Mouse (Mus musculus) heart, adult 8-10 months (tissue): ENCODE data around the gene Espl1. TPM values are rescaled to one million over a fixed set of nuclear protein-coding genes. Genes with fewer than 3 reads are reported as not detected.

ENCODE experiments used
- DNase-seq: peaks from one replicate; pipeline ENCODE4 v3.0.0; 2022; ENCODE audit warnings: low spot score
- total RNA-seq, 4 experiments: library from RNA; stranded (reverse); gene quantifications; 2 replicates each; pipeline ENCODE4 v1.2.4; 2022

The Espl1 gene
- total RNA-seq: 1 to 10 TPM in 1 of 4 experiments, under 1 TPM in 3; 0.38 to 1.1 (median 0.93) TPM

DNA sequence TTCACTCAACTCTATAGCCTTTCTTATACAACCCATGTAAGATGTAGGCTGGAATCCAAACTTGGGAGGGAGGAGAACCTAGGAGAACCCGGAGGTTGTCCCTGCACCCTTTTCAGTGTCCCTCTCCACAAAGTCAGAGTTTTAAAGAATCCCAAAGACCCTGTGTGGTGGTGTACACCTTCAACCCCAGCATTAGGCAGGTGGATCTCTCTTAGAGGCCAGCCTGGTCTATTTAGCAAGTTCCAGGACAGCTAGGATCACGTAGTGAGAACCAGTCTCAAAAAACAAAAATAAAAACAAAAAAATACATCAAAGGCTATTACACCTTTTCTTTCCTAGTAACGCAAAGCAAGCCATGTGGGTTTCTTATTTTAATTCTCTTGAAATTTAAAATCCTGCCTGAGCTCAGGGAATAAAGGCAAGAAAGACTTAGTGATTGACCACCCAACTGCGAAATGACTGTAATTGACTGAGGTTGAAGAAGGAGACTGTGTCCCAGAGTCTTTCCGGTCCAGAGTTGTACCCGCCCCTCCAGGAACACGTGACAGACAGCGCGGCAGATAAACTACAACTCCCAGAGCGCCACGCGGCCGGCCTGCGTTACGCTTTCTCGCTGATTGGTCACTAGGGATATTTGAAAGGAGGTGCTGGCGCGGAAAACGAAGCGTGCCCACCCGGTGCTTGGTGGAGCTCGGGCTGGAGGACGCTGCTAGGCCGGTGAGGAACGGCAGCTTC lies at the start of gene Espl1:
TSS of gene Espl1 (plus strand) at position 634 of the 735 bp plus-strand sequence.
- peak; percentile 96 for DNase-seq

DNA sequence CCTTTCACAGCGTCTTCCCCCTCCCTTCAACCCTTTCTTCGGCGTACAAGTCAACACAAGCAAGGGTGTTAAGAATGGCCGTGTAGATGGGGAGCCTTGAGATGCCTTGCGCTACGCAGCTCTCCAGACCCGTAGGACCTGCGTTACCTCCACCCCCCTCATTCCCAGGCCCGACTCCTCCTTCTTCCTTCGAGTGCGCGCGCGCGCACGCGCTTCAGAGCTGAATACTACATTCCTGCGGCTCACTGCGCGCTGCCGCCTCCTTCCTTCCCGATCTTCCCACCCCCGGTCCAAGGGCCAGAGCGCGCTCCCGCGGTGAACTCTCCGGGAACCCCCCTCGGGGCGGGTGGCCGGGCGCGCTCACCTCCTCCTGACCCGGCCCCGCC lies 49.2 kb upstream of the Espl1 start:
- DNase-seq: peak; percentile 95

DNA sequence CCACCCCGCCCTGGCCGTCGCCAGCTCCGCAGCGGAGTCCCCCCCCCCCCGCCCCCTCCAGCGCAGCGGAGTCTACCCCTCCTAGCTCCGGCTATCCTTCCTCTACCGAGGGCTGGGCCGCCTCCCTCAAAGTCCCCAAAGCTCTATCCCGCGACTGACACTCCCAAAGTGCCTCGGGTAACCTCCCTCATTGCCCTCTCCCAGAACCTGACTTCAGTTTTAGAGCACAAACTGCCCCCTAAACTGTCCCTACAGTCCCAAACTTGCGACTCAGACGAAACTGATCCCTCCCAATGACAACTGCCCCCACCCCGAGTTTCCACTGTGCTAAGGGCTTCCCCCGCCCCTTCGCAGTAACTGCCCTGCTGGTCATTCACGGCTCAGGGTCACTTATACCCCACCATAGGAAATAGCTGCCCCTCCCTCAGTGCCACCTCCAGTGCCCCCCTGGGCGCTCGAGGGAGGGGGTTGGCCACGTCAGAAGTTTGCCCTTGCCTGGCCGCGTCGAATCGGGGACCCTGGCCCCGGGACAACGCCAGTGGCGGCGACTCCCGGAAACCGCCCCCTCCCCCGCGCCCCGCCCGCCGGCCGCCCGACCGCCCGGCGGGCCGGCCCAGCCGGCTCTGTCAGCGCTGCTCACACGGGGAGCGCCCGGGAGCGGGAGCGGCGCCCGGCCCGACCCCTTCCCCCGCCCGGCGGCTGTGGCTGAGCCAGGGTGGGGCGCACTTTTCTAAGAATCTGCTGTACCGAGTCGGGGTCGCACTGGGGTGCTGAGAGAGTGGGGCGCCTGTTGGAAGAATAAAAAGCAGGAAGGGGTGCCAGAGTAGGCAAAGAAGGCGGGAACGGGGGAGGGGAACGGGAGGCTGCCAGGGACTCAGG lies 48.6 kb upstream of the Espl1 start:
- DNase-seq: peak; percentile 85

DNA sequence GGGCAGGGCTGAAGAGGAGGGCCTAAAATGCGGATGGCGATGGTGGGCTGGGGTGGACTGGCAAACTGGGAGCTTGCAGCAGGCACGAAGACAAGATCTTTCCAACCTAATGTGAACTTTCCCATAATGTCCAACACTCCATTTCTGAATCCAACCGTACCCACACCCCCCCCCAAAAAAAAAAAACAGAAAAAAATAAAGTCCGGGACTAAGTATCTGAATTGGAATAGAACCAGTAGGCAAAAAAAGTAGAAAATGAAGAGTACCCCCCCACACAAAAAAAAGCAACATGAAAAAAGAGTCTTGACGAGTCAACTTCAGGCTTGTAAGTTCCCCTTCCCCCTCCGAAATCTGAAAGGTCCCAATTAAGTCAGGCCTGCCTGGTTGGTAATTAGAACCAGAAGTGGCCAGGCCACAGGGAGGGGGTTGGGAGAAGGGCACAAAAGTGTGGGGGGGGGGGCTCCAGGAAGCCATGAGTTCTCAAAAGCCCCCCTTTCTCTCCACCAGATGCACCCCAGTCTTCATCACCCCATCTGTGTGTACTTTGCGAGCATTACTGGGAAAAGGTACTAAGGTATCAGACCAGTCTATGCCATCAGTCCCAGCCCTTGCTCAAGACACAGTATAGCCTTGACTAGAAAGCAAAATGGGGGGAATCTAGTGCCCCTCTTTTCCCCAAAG lies 47.8 kb upstream of the Espl1 start:
- no peak for DNase-seq

DNA sequence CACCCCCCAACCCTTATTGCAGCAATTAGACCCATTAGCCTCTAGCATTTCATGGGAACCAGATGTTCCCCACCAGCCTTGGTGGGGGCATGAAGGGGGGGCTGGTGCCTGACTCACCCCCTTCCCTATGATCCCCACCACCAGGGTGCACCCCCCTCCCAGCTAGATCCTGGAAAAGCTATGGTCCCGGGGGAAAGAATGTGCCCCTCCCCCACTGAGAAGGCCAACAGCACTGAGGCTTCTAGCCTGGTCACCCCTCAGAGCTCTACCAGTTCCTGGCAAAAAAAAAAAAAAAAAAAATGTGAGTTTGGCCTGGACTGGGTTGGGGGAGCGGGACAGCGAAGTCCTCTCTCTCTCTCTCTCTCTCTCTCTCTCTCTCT lies 47.3 kb upstream of the Espl1 start:
- DNase-seq: no peak

DNA sequence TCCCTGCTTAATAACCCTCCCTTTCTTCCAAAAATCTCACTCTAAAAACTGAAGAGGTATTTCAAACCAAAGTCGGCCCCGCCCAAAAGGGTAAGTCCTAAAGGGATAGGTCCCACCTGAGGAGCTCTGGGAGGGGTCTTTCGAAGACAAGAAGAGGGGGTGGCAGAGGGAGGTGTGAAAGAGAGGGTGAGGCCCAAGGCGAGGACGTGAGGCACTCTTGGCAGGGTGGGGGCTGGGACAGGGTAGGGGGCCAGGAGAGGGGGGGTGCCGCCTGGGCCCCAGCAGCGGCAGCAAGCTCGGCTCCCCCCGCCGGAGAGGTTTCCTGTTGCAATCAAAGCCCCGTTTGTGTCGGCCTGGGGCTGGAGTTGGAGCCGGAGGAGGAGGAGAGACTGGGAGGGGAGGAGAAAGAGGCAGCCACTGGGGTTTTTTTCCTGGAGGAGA lies 46.8 kb upstream of the Espl1 start:
- no peak for DNase-seq

DNA sequence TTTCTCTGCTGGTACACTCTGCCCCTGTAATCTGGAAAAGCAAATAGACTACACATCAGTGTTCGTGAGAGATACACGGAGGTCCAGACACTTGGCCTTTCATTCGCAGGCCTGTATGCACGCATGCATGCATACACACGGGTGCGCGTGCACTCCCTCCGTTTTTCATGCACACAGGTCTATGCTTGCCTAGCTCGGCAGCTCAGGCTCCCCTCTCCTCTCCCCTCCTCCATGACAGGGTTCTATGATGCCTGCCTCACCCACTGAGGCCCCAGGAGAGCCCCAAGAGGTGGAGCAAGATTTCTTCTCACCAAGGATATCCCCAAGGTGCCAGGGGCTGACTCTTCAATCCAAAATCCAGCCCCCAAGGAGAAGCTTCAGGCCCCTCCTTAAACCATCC lies 46.1 kb upstream of the Espl1 start:
- no peak for DNase-seq

DNA sequence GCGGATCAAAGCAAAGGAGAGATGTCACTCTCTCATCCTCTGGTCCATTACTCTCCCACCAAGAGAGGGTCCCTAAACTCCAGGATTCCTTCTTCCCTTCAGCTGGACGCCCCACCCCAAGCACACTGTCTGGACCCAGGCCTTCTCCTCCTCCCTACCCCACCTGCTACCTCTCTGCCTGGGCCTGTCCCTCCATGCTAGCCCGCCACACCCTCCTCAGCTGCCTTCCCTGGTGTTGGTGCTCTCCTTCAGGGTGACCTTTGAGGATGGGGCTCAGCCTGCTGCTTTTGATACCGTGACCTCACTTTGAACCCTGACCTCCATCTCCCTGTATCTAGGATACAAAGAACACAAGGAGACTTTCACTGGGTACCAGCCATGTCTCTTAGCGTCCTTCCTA lies 45.5 kb upstream of the Espl1 start:
- no peak for DNase-seq

DNA sequence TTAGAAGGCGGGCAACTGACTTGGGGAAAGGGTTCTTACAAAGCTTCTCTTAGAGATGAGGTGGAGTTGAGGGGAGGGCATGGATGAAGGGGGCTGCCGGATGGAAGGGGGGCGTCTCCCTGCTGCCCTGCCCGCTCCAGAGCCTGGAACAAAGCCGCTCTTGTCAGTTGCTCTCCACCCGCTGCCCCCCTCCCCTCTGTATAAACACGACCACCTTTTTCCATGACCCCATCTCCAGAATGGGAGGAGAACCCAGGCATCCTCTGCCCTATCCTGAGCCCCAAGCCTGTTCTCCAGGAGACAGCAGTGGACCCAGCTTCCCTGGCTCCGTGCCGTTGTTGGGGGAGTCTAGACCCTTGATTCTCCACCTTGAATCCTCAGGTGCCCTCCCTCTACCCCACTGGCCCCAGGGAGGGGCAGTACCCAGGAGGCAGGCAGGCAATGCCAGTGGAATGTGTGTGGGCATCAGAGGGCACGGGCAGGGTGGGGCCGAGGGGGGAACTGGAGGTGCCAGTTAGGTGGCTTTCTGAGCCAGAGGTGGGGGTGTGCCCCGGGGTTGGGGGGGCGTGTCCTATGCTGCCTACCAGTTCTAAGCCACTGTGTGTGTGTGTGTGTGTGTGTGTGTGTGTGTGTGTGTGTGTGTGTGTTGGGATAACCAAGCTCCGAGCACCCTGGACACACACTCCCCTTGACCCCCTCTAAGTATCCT lies 40.4 kb upstream of the Espl1 start:
- DNase-seq: no peak

DNA sequence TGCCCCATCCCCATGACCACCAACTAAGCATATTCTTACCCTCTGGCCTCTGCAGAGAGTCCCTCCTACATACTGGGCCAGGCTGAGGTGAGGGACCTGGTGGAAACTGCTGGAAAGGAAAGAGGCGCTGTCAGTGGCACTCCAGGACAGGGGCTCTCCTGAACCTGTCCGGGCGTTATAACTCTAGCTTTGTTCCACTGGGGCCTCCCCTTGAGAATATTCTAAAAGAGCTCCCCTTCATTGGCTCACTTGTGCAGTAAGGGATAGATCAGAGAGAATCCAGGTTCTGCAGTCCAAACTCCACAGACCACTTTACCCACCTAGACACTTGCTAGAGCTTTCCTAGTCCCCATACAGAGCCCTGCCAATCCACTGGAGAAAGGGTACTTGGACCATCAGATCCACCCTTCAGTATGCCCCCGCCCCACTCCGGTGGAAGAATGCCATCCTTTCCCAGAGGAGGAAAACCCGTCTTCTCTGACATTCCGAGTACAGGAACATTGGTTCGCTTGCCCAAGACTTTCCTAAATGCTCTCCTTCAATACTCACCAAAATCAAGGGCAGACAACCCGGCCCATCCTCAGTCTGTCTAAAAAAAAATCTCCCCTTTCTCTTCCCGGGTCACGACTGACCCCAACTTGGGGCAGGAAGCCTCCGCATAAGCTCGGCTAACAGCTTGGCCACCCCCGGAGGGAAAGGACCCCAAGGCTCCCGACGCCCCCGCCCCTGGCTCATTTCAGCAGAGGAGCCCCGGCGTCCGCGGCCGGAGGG lies 39.5 kb upstream of the Espl1 start:
- DNase-seq: no peak

DNA sequence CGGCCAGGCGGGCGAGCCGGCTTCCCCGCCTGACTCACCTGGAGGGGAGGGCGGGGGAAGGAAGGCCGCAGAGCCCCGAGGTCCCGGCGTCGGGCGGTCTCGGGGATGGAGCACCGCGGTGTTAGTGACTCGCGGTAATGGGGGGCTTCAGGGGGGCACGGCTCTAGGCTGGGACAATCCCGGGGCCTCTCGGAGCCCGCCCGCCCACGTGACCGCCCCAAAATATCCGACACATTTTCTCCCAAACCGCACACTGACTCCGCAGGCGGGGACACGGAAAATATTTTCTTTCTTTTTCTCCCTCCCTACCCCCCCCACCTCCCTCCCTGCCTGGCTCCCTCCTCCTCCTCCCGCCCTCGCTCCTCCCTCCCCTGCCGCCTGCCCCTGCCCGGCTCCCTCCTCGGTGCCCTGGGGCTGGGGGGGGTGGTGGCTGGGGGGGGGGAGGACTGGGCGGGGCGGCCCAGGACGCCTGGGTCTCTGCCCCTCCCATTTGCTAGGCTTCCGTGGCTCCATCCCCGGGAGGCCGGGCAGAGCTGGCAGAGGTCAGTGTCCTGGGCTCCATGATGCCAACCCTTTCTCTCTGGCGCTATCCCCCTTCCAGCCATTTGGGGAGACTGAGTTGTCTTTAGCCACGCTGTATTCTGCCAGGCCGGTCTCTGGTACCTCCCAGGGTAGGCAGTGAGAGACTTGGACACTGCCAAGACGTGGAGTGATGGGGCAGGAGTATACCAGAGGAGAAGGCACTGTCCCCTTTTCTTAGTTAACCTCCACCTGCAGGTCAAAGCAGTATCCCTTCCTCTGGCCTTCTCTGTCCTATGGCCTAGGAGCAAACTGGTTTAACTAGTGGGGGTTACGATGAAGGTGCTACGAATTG lies 38.6 kb upstream of the Espl1 start, which contains the start of gene Rarg:
TSS of gene Rarg (minus strand) at position 316 of the 874 bp plus-strand sequence.
- no peak for DNase-seq

DNA sequence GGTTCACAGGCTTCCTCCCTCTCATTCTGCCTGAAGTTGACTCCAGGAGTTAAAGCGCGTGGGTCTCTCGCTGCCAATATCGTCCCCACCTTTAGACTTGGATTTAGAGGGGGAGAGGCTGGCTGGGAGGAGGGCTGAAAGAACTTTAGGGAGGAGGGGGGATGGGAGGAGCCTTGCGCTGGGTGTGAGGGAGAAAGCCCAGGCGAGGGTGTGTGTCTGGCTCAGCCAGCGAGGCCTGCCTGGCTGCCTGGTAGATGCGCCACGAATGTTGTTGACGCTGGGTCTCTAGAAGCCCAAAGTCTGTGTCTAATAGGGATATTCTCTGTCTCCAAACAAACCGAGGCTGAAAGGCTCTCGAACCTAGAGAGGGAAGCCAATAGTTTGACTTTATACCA lies 38.0 kb upstream of the Espl1 start:
- no peak for DNase-seq

DNA sequence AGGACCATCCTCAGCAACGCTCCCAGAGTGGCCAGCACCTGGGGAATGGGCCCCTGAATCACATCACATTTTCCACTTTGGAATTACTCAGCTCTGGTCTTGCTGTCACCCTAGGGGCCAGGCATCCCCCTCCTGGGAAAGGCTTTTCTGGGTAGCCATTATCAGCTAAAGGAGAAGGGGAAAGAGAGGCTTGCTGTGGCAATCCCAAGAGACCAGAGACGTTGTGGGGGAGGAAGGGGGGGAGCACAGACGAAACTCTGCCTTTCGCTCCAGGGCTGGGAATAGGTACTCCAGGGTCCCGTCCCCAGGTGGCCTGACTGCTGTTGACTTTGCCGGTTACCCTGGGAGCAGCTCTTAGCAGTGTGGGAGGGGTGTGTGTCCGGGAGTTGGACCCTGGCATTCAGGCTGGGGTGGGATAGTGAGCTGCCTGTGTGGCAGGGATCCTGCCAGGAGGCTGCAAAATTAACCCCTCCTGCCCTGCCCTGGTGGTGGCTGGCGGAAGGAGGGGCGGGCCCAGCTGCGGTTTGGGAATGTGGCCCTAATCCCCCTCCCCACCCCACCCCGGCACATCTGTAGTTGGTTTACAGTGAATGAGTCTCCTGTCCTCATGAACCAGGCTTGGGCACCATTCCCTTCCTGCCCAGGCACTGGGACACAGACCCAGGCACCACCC lies 37.3 kb upstream of the Espl1 start:
- DNase-seq: no peak

DNA sequence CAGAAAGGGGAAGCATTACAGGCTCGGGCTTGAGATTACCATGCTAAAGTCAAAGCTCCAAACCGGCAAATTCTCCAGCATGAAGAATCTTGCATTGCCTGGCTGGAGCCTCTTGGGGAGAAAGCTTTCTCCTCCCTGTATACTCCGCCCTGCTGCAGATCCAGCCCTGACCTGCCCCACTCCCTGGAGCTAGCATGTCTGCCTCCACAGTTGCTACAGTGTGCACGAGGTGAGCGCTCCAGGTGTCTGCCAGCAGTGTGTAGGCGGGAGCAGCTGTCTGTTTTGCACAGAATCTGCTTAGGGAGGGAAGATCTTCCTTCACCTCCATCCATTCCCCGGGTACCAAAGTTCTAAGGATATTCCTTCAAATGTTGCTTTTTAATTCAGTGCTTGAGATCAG lies 33.5 kb upstream of the Espl1 start:
- no peak for DNase-seq

DNA sequence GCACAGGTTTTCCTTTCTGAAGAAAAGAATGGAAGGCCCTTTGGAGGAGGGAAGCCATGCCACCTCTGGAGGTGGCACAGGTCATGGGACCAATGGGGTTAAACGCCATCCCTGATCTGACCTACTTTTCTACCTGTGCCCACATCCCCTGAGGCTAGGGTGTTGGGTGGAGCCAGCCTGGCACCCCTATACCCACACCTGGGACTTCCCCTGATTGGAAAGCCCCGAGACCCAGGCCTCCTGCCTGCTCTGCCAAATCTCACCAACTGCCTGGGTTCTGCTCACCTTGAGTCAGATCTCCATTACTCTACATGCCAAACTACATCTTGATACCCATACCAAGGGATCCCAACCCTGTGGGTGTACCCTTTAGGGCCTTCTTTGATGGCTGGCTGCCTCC lies 33.0 kb upstream of the Espl1 start:
- DNase-seq: no peak

DNA sequence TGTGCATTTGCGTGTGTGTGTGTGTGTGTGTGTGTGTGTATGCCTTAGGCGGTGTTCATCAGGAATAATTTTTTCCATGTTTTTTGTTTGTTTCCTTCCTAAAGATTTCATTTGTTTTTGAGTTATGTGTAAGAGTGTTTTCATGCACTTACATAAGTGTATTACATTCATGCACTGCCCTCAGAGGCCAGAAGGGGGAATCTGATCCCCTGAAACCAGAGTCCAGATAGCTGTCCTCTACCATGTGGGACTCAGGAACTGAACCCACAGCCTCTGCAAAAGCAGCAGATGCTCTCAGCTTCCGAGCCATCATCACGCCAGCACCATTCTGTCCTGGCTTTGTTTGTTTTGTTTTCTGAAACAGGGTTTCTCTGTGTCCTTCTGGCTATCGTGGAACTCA lies 30.5 kb upstream of the Espl1 start:
- DNase-seq: no peak

DNA sequence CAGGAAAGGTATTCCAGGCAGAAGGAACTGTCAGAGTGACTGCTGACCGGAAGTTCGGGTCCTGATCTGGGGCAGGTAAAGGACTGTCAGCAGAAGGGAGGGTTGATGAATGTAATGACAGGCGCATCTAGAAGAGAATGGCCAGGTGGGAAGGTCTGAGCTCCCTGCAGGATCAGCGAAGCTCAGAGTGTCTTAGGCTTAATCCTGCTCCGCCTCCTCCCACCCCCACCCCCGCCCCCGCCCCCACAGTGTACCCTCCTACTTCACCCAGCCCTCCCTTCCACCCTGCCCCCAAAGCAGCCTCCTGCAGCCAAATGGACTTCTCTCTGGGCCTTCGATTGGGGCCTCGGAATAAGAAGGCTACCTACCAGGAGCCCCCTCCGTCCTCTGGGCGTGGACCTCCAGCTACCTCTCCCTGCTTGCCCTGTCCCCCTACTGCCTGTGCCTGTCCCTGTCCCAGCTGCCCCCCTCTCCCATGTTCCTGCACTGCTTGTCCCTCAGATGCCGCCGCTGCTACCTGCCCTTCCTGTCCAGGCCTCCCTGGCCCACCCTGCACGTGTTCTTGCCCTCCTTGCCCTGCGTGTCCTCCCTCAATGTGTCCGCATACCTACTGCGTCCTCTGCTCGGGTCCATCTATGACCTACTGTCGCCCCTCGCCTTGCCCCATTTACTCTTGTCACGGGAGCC lies 25.6 kb upstream of the Espl1 start, which contains the start of gene Gm9918:
TSS of gene Gm9918 (plus strand) at position 290 of the 687 bp plus-strand sequence.
- no peak for DNase-seq

DNA sequence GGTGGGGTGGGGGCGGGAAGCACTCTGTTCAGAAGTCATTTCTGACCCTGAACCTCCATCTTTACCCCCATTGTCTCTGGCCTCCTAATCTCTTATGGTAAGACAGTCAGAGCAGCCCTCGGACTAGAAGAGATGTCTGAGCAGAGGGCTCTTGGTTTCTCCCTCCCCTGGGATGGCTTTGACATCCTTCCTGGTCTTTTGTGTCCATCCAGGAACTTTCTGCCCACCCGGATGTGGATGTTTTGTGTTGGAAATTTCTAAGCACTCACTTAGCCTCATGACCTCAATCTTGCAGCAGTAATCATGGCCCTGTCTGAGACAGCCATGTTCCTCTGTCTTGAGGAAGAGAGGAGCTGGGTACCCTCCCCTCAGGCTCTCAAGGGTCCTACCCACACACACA lies 24.6 kb upstream of the Espl1 start:
- no peak for DNase-seq
